Mouse (Mus musculus): ENCODE measurements around the gene 1700025C18Rik. TPM values are rescaled to one million over a fixed set of nuclear protein-coding genes. Genes with fewer than 3 reads are reported as not detected.
A peak's percentile ranks its signal among the peaks of the same experiment; 100 is the strongest.

1700025C18Rik gene
- polyA plus RNA-seq, 1 experiment from 2014 or later, result not detected

GRCm38 (mm10) chr2:165068806-165069205 is 21.7 kb downstream of the 1700025C18Rik start:
- TF ChIP-seq CTCF (IDR thresholded peaks at IDR 0.05; ENCODE audit: low read depth), result no peak
- DNase-seq (no peak), ATAC-seq (ENCODE audit: insufficient read depth) (no peak)
- no peak overlapping the region for H3K4me2 ChIP-seq
- H3K9me3 ChIP-seq (ENCODE audit: low read depth, low read length), result no peaks in the 10 kb centered on the region
- H3K27ac ChIP-seq (ENCODE audit: low read depth), result no peak overlapping the region
- H3K4me3 ChIP-seq (ENCODE audit: low read depth, low read length), result no peak overlapping the region
- WGBS, result 68% methylated on average over 2 of the region's 2 CpGs
- H3K27me3 ChIP-seq (ENCODE audit: insufficient read depth, low read length), result peaks cover 6% of the 10 kb centered on the region
- H3K4me1 ChIP-seq (ENCODE audit: insufficient read depth), result no peaks in the 10 kb centered on the region; the same call in 1 of the 2 replicates
- no peaks in the 10 kb centered on the region for H3K36me3 ChIP-seq (ENCODE audit: insufficient read depth)
- no peak overlapping the region for H3K9ac ChIP-seq

- Histone ChIP-seq H3K27me3 (ENCODE audit: insufficient read depth, low read length) (no peaks in the 10 kb centered on the region), H3K4me2 (no peak overlapping the region), H3K4me1 (ENCODE audit: insufficient read depth) (peaks cover 3% of the 10 kb centered on the region), H3K36me3 (ENCODE audit: insufficient read depth) (no peaks in the 10 kb centered on the region), H3K9ac (no peak overlapping the region), H3K9me3 (ENCODE audit: low read depth, low read length) (no peaks in the 10 kb centered on the region), H3K4me3 (ENCODE audit: low read depth, low read length) (no peak overlapping the region), H3K27ac (ENCODE audit: low read depth) (no peak overlapping the region)
- WGBS, result 39% methylated on average over 7 of the region's 7 CpGs
- ATAC-seq (ENCODE audit: insufficient read depth) (peak; percentile 45), DNase-seq (peak; percentile 51)
- no peak for TF ChIP-seq CTCF (IDR thresholded peaks at IDR 0.05; ENCODE audit: low read depth)
Observed at GRCm38 (mm10) chr2:165064489-165064888, 26.1 kb downstream of the 1700025C18Rik start.

GRCm38 (mm10) chr2:165061638-165062433 is 28.7 kb downstream of the 1700025C18Rik start:
- peak overlapping the region; percentile 76 for H3K27ac ChIP-seq (ENCODE audit: low read depth)
- no peak for TF ChIP-seq CTCF (IDR thresholded peaks at IDR 0.05; ENCODE audit: low read depth)
- WGBS, result 45% methylated on average over 16 of the region's 16 CpGs
- H3K36me3 ChIP-seq (ENCODE audit: insufficient read depth), result no peaks in the 10 kb centered on the region
- peaks cover 4% of the 10 kb centered on the region for H3K4me1 ChIP-seq (ENCODE audit: insufficient read depth)
- ATAC-seq (ENCODE audit: insufficient read depth) (peak; percentile 57), DNase-seq (peak; percentile 91)
- H3K9ac ChIP-seq, result no peak overlapping the region
- no peaks in the 10 kb centered on the region for H3K27me3 ChIP-seq (ENCODE audit: insufficient read depth, low read length)
- H3K4me2 ChIP-seq, result 0 out of 2 replicates have a peak overlapping the region, but pooled peaks have one; percentile 25
- no peaks in the 10 kb centered on the region for H3K9me3 ChIP-seq (ENCODE audit: low read depth, low read length)
- no peak overlapping the region for H3K4me3 ChIP-seq (ENCODE audit: low read depth, low read length)

GRCm38 (mm10) chr2:165059961-165060360 is 30.6 kb downstream of the 1700025C18Rik start:
- WGBS, result 44% methylated on average over 4 of the region's 4 CpGs
- H3K27ac ChIP-seq (ENCODE audit: low read depth), result no peak overlapping the region
- no peak overlapping the region for H3K4me3 ChIP-seq (ENCODE audit: low read depth, low read length)
- no peaks in the 10 kb centered on the region for H3K36me3 ChIP-seq (ENCODE audit: insufficient read depth)
- H3K4me2 ChIP-seq, result no peak overlapping the region
- ATAC-seq (ENCODE audit: insufficient read depth) (no peak), DNase-seq (peak; percentile 82)
- H3K9me3 ChIP-seq (ENCODE audit: low read depth, low read length), result no peaks in the 10 kb centered on the region
- no peaks in the 10 kb centered on the region for H3K27me3 ChIP-seq (ENCODE audit: insufficient read depth, low read length)
- TF ChIP-seq CTCF (IDR thresholded peaks at IDR 0.05; ENCODE audit: low read depth), result no peak
- peaks cover 9% of the 10 kb centered on the region for H3K4me1 ChIP-seq (ENCODE audit: insufficient read depth)
- no peak overlapping the region for H3K9ac ChIP-seq

GRCm38 (mm10) chr2:165056377-165057085 is 34.0 kb downstream of the 1700025C18Rik start:
- H3K27ac ChIP-seq (ENCODE audit: low read depth), result no peak overlapping the region
- H3K4me2 ChIP-seq, result peak overlapping the region; percentile 66
- H3K9me3 ChIP-seq (ENCODE audit: low read depth, low read length), result no peaks in the 10 kb centered on the region
- no peaks in the 10 kb centered on the region for H3K27me3 ChIP-seq (ENCODE audit: insufficient read depth, low read length)
- DNase-seq (no peak), ATAC-seq (ENCODE audit: insufficient read depth) (no peak)
- WGBS, result 71% methylated on average over 14 of the region's 14 CpGs
- H3K4me1 ChIP-seq (ENCODE audit: insufficient read depth), result peaks cover 9% of the 10 kb centered on the region
- H3K36me3 ChIP-seq (ENCODE audit: insufficient read depth), result no peaks in the 10 kb centered on the region
- peak overlapping the region; percentile 40 for H3K4me3 ChIP-seq (ENCODE audit: low read depth, low read length)
- peak overlapping the region; percentile 40 for H3K9ac ChIP-seq
- TF ChIP-seq CTCF (IDR thresholded peaks at IDR 0.05; ENCODE audit: low read depth), result no peak

GRCm38 (mm10) chr2:165055905-165056304 is 34.6 kb downstream of the 1700025C18Rik start:
- peak overlapping the region; percentile 40 for H3K4me3 ChIP-seq (ENCODE audit: low read depth, low read length)
- H3K36me3 ChIP-seq (ENCODE audit: insufficient read depth), result no peaks in the 10 kb centered on the region
- no peak for TF ChIP-seq CTCF (IDR thresholded peaks at IDR 0.05; ENCODE audit: low read depth)
- H3K27me3 ChIP-seq (ENCODE audit: insufficient read depth, low read length), result no peaks in the 10 kb centered on the region
- no peaks in the 10 kb centered on the region for H3K9me3 ChIP-seq (ENCODE audit: low read depth, low read length)
- 5% methylated on average over 7 of the region's 7 CpGs for WGBS
- peak overlapping the region; percentile 66 for H3K4me2 ChIP-seq
- no peak overlapping the region for H3K27ac ChIP-seq (ENCODE audit: low read depth)
- peak; percentile 69 for DNase-seq
- H3K9ac ChIP-seq, result peak overlapping the region; percentile 40
- ATAC-seq (ENCODE audit: insufficient read depth), result peak; percentile 66
- H3K4me1 ChIP-seq (ENCODE audit: insufficient read depth), result peaks cover 9% of the 10 kb centered on the region

Measured in lung, embryonic 14.5 days (tissue).